Mouse (Mus musculus) cerebellum, adult 2 months (tissue): ENCODE measurements around the gene Gfra4. TPM values are rescaled to one million over a fixed set of nuclear protein-coding genes. Genes with fewer than 3 reads are reported as not detected.

Source experiments
- DNase-seq, 2 experiments: peaks; one replicate each; pipeline ENCODE4 v3.0.0; 2021
- H3K27ac ChIP-seq: fragments of 200-500 bp; 2 replicates; pipeline ENCODE4 v1.5.1; 2012; ENCODE audit warnings: low read length, control low read depth, inconsistent platforms; ENCODE audit not compliant: insufficient read depth
- H3K27me3 ChIP-seq: fragments of 200-500 bp; 2 replicates; pipeline ENCODE4 v1.6.1; 2012; ENCODE audit warnings: inconsistent platforms, mild to moderate bottlenecking, low read length, moderate library complexity; ENCODE audit not compliant: control insufficient read depth, insufficient read depth
- H3K4me1 ChIP-seq: fragments of 200-500 bp; 2 replicates; pipeline ENCODE4 v1.6.1; 2011; ENCODE audit warnings: low read length; ENCODE audit not compliant: control insufficient read depth, insufficient read depth
- H3K4me3 ChIP-seq: fragments of 200-500 bp; replicated peaks from 2 replicates; pipeline ENCODE3; 2011; ENCODE audit warnings: mild to moderate bottlenecking, low read depth, low read length, control low read depth; ENCODE audit not compliant: insufficient read depth
- CTCF ChIP-seq: fragments of 200-500 bp; IDR thresholded peaks from 2 replicates; pipeline ENCODE4 v1.5.1; 2011; ENCODE audit warnings: low read depth, mild to moderate bottlenecking, control low read depth, low read length, moderate library complexity, borderline replicate concordance; ENCODE audit not compliant: insufficient read depth
- POLR2A ChIP-seq: fragments of 200-500 bp; IDR thresholded peaks from 2 replicates; pipeline ENCODE4 v1.6.1; 2011; ENCODE audit warnings: low read length, control low read depth, borderline replicate concordance; ENCODE audit not compliant: insufficient read depth
- WGBS: fragments of 180-500 bp; shearing (Covaris S2); methylation state at CpG from one replicate; pipeline ENCODE4 v1.1.7; 2018; 5-methylcytosine and 5-hydroxymethylcytosine counted together
- polyA plus RNA-seq: library from polyadenylated mRNA; depleted of rRNA; stranded (reverse); fragments of >200 nt; gene quantifications from 2 replicates; pipeline ENCODE4 v1.2.3, GENCODE M21; 2012; rRNA removed

Gene Gfra4
- polyA plus RNA-seq, 1 experiment: 87.0 TPM

DNA sequence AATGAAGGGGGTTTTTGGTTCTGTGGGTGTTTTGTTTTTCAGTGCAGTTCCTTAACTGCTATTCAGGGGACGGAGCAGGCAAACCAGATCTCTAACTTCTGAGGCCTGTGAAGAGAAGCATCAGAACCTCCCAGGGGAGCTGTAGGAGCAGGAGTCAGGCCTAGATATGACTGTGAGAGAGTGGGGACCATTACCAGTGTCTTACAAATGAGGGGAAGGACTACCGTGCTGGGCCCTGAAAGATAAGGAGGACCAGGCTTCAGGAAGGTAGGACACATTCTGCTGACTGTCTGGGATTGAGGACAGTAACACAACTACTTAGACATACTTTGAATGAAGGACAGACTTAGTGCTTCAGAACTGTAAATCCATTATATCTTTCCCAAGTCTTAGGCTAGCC is 33.8 kb downstream of the Gfra4 start:
- no peaks in the 10 kb centered on the region for H3K4me1 ChIP-seq
- DNase-seq: no peak
- H3K27ac ChIP-seq: no peak overlapping the region
- H3K4me3 ChIP-seq: no peak overlapping the region
- 86% methylated on average over 2 of the region's 2 CpGs for WGBS
- no peaks in the 10 kb centered on the region for H3K27me3 ChIP-seq
- no peak for TF ChIP-seq CTCF
- TF ChIP-seq POLR2A: no peak

DNA sequence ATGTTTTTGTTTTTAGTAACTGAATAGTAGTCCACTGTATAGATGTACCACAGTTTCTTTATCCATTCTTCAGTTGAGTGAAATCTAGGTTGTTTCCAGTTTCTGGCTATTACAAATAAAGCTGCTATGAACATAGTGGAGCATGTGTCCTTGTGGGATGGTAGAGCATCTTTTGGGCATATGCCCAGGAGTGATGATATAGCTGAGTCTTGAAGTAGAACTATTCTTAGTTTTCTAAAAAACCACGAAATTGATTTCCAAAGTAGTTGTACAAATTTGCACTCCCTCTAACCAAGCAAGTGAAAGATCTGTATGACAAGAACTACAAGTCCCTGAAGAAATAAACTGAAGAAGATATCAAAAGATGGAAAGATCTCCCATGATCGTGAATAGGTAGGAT is 50.1 kb downstream of the Gfra4 start:
- TF ChIP-seq CTCF (no peak), POLR2A (no peak)
- no peak for DNase-seq
- WGBS: 92% methylated on average over 2 of the region's 2 CpGs

More for the DNA sequence above, 50.1 kb downstream of the Gfra4 start:
- no peaks in the 10 kb centered on the region for H3K4me1 ChIP-seq
- no peak overlapping the region for H3K27ac ChIP-seq
- H3K27me3 ChIP-seq: no peaks in the 10 kb centered on the region
- no peak overlapping the region for H3K4me3 ChIP-seq

Other genes starting within 250 kb of the Gfra4 start
- gene 4930402H24Rik, start 136.7 kb downstream of the Gfra4 start, polyA plus RNA-seq: 64.9 and 71.1 TPM in 2 replicates
- 48.2 and 50.2 TPM in 2 replicates for gene Atrn, start 136.6 kb downstream of the Gfra4 start, polyA plus RNA-seq
- gene Adam33, start 20.7 kb upstream of the Gfra4 start, polyA plus RNA-seq: 1.5 and 3.6 TPM in 2 replicates
- 0.07 and 0.17 TPM in 2 replicates for gene Siglec1, start 43.7 kb upstream of the Gfra4 start, polyA plus RNA-seq
- gene Hspa12b, start 84.2 kb upstream of the Gfra4 start, polyA plus RNA-seq: 7.8 and 8.0 TPM in 2 replicates
- gene Gm11037, start 90.4 kb upstream of the Gfra4 start, polyA plus RNA-seq: not detected in 2 replicates
- gene 1700037H04Rik, start 117.0 kb upstream of the Gfra4 start, polyA plus RNA-seq: 137 and 143 TPM in 2 replicates
- 66.2 and 72.5 TPM in 2 replicates for gene Cenpb, start 137.0 kb upstream of the Gfra4 start, polyA plus RNA-seq
- 25.7 and 26.4 TPM in 2 replicates for gene Cdc25b, start 143.9 kb upstream of the Gfra4 start, polyA plus RNA-seq
- 9.9 and 10.2 TPM in 2 replicates for gene Spef1, start 144.2 kb upstream of the Gfra4 start, polyA plus RNA-seq
- gene Ap5s1, start 164.0 kb upstream of the Gfra4 start, polyA plus RNA-seq: 43.7 and 44.7 TPM in 2 replicates
- gene Mavs, start 191.0 kb upstream of the Gfra4 start, polyA plus RNA-seq: 11.6 and 12.6 TPM in 2 replicates
- 35.6 and 36.7 TPM in 2 replicates for gene Pank2, start 219.4 kb upstream of the Gfra4 start, polyA plus RNA-seq